Mouse (Mus musculus) liver, embryonic 14.5 days (tissue): ENCODE data around the gene Wfdc16.
A peak's percentile ranks its signal among the peaks of the same experiment; 100 is the strongest.

Experiments
- CTCF ChIP-seq: IDR thresholded peaks from 2 replicates; pipeline ENCODE4 v1.5.1; 2016; ENCODE audit warnings: antibody characterized with exemption, low read depth, control low read depth
- EP300 ChIP-seq: IDR thresholded peaks from 2 replicates; pipeline ENCODE4 v1.6.1; 2016; ENCODE audit warnings: antibody characterized with exemption, low read depth

GRCm38 (mm10) chr2:164678848-164679625 is 40.4 kb upstream of the Wfdc16 start:
- TF ChIP-seq CTCF (peak; percentile 89), EP300 (no peak)
